Mouse (Mus musculus) testis, adult 2 months (tissue): Measurements from ENCODE around the gene Cldn20. TPM values are rescaled to one million over a fixed set of nuclear protein-coding genes. Genes with fewer than 3 reads are reported as not detected.

Experiments
- H3K27ac ChIP-seq: fragments of 200-500 bp; 2 replicates; pipeline ENCODE4 v1.5.1; 2012; ENCODE audit warnings: low read depth, low read length; ENCODE audit not compliant: control insufficient read depth, insufficient read depth
- H3K27me3 ChIP-seq: fragments of 200-500 bp; 2 replicates; pipeline ENCODE4 v1.6.1; 2012; ENCODE audit warnings: mild to moderate bottlenecking, low read length, moderate library complexity; ENCODE audit not compliant: control insufficient read depth, insufficient read depth
- H3K36me3 ChIP-seq: fragments of 200-500 bp; 2 replicates; pipeline ENCODE4 v1.6.1; 2012; ENCODE audit warnings: mild to moderate bottlenecking, low read length; ENCODE audit not compliant: control insufficient read depth, insufficient read depth
- H3K4me1 ChIP-seq: fragments of 200-500 bp; 2 replicates; pipeline ENCODE4 v1.6.1; 2012; ENCODE audit warnings: low read length; ENCODE audit not compliant: control insufficient read depth, insufficient read depth
- H3K4me3 ChIP-seq: fragments of 200-500 bp; 2 replicates; pipeline ENCODE4 v1.5.1; 2012; ENCODE audit warnings: low read depth, mild to moderate bottlenecking, low read length, moderate library complexity, mixed read lengths; ENCODE audit not compliant: control insufficient read depth
- CTCF ChIP-seq: fragments of 200-500 bp; IDR thresholded peaks from 2 replicates; pipeline ENCODE4 v1.5.1; 2012; ENCODE audit warnings: low read depth, mild to moderate bottlenecking, inconsistent platforms, low read length, moderate library complexity; ENCODE audit not compliant: control insufficient read depth, insufficient read depth, insufficient replicate concordance
- POLR2A ChIP-seq: fragments of 200-500 bp; IDR thresholded peaks from 2 replicates; pipeline ENCODE4 v1.6.1; 2012; ENCODE audit warnings: low read depth, mild to moderate bottlenecking, inconsistent platforms, low read length, moderate library complexity; ENCODE audit not compliant: control insufficient read depth
- polyA plus RNA-seq: library from polyadenylated mRNA; depleted of rRNA; stranded (reverse); fragments of >200 nt; gene quantifications from 2 replicates; pipeline ENCODE4 v1.2.3, GENCODE M21; 2012

Cldn20 gene
- polyA plus RNA-seq, 1 experiment = not detected

- H3K27ac ChIP-seq = no peak overlapping the region
- TF ChIP-seq CTCF (no peak), POLR2A (no peak)
- no peaks in the 10 kb centered on the region; the same call in 1 of the 2 replicates for H3K36me3 ChIP-seq
- no peak overlapping the region for H3K4me3 ChIP-seq
- no peaks in the 10 kb centered on the region for H3K27me3 ChIP-seq
- no peaks in the 10 kb centered on the region for H3K4me1 ChIP-seq
Observed at GRCm38 (mm10) chr17:3529523-3529922, 2.8 kb upstream of the Cldn20 start.

DNA sequence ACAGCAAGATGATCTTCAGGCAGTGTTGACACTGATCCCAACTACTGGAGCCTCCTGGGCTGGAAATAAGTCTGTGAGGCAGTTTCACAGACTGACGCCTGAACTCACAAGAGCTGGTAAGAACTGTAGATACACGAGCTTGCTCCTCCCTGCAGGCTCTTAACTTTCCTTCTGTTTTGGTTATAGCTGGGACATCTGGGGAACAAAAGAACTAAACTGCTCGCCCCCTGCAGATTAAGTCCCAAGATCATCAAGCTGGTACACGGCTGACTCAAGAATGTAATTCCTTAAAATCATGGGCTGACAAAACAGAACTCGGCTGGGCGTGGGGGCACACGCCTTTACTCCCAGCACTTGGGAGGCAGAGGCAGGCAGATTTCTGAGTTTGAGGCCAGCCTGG, 1.8 kb upstream of the Cldn20 start:
- Histone ChIP-seq H3K27ac (no peak overlapping the region), H3K4me3 (no peak overlapping the region), H3K4me1 (no peaks in the 10 kb centered on the region), H3K36me3 (no peaks in the 10 kb centered on the region), H3K27me3 (no peaks in the 10 kb centered on the region)
- TF ChIP-seq CTCF (no peak), POLR2A (no peak)

GRCm38 (mm10) chr17:3531641-3532040, 713 bp upstream of the Cldn20 start:
- Histone ChIP-seq H3K36me3 (no peaks in the 10 kb centered on the region), H3K27ac (no peak overlapping the region), H3K4me1 (no peaks in the 10 kb centered on the region), H3K4me3 (no peak overlapping the region), H3K27me3 (no peaks in the 10 kb centered on the region)
- TF ChIP-seq CTCF (no peak), POLR2A (no peak)

- TF ChIP-seq CTCF (no peak), POLR2A (no peak)
- Histone ChIP-seq H3K27me3 (no peaks in the 10 kb centered on the region), H3K27ac (no peak overlapping the region), H3K4me3 (no peak overlapping the region), H3K4me1 (no peaks in the 10 kb centered on the region), H3K36me3 (no peaks in the 10 kb centered on the region)
Observed at GRCm38 (mm10) chr17:3533425-3533824, 1.1 kb downstream of the Cldn20 start.

GRCm38 (mm10) chr17:3540304-3540703, 8.0 kb downstream of the Cldn20 start:
- H3K36me3 ChIP-seq = no peaks in the 10 kb centered on the region
- no peaks in the 10 kb centered on the region for H3K27me3 ChIP-seq
- no peaks in the 10 kb centered on the region for H3K4me1 ChIP-seq
- H3K4me3 ChIP-seq = no peak overlapping the region
- TF ChIP-seq POLR2A = no peak
- no peak for TF ChIP-seq CTCF
- H3K27ac ChIP-seq = no peak overlapping the region

- H3K27me3 ChIP-seq = no peaks in the 10 kb centered on the region
- TF ChIP-seq CTCF (no peak), POLR2A (no peak)
- H3K4me3 ChIP-seq = no peak overlapping the region
- H3K36me3 ChIP-seq = no peaks in the 10 kb centered on the region
- no peaks in the 10 kb centered on the region for H3K4me1 ChIP-seq
- H3K27ac ChIP-seq = no peak overlapping the region
Observed at GRCm38 (mm10) chr17:3541033-3541432, 8.7 kb downstream of the Cldn20 start.

- H3K4me3 ChIP-seq = no peak overlapping the region
- no peaks in the 10 kb centered on the region for H3K36me3 ChIP-seq
- H3K27ac ChIP-seq = no peak overlapping the region
- no peaks in the 10 kb centered on the region for H3K27me3 ChIP-seq
- TF ChIP-seq CTCF (no peak), POLR2A (no peak)
- no peaks in the 10 kb centered on the region for H3K4me1 ChIP-seq
Observed at GRCm38 (mm10) chr17:3547725-3548124, 15.4 kb downstream of the Cldn20 start.

- TF ChIP-seq POLR2A (no peak), CTCF (no peak)
- H3K36me3 ChIP-seq = no peaks in the 10 kb centered on the region
- H3K27ac ChIP-seq = no peak overlapping the region
- peaks cover 3% of the 10 kb centered on the region for H3K4me1 ChIP-seq
- no peaks in the 10 kb centered on the region for H3K27me3 ChIP-seq
- H3K4me3 ChIP-seq = peak overlapping the region; percentile 75
Observed at GRCm38 (mm10) chr17:3556251-3556650, 23.9 kb downstream of the Cldn20 start.
